Mouse (Mus musculus) stomach, postnatal 0 days (tissue): ENCODE measurements around the gene Kif12. TPM values are rescaled to one million over a fixed set of nuclear protein-coding genes. Genes with fewer than 3 reads are reported as not detected.
A peak's percentile ranks its signal among the peaks of the same experiment; 100 is the strongest.

Experiments used
- ATAC-seq: fragments of 200-750 bp; cut with Nextera tagmentation; 2 replicates; pipeline ENCODE4 v1.8.0; 2017; ENCODE audit not compliant: low FRiP score, low TSS enrichment
- DNase-seq: peaks from one replicate; pipeline ENCODE4 v3.0.0-alpha.2; 2016; ENCODE audit warnings: low spot score
- H3K27ac ChIP-seq: fragments of 300-500 bp; sonication (generic); replicated peaks from 2 replicates; pipeline ENCODE4 v1.5.1; 2014; ENCODE audit warnings: mild to moderate bottlenecking, control low read depth
- H3K27me3 ChIP-seq: fragments of 300-500 bp; sonication (generic); 2 replicates; pipeline ENCODE4 v1.6.1; 2014; ENCODE audit warnings: low read length; ENCODE audit not compliant: control insufficient read depth, insufficient read depth
- H3K36me3 ChIP-seq: fragments of 300-500 bp; sonication (generic); 2 replicates; pipeline ENCODE4 v1.6.1; 2014; ENCODE audit warnings: low read length, mixed read lengths; ENCODE audit not compliant: control insufficient read depth, insufficient read depth
- H3K4me1 ChIP-seq: fragments of 300-500 bp; sonication (generic); replicated peaks from 2 replicates; pipeline ENCODE4 v1.6.1; 2014; ENCODE audit warnings: antibody characterized with exemption; ENCODE audit not compliant: control insufficient read depth, insufficient read depth
- H3K4me2 ChIP-seq: fragments of 300-500 bp; sonication (generic); replicated peaks from 2 replicates; pipeline ENCODE4 v1.6.1; 2014; ENCODE audit warnings: low read depth, mild to moderate bottlenecking, control low read depth, moderate library complexity
- H3K4me3 ChIP-seq: fragments of 300-500 bp; sonication (generic); 2 replicates; pipeline ENCODE4 v1.5.1; 2014; ENCODE audit warnings: low read depth, low read length, control low read depth
- H3K9ac ChIP-seq: fragments of 300-500 bp; sonication (generic); 2 replicates; pipeline ENCODE4 v1.6.1; 2014; ENCODE audit warnings: mild to moderate bottlenecking, low read length, control low read depth, mixed read lengths
- H3K9me3 ChIP-seq: fragments of 300-500 bp; sonication (generic); 2 replicates; pipeline ENCODE4 v1.6.1; 2016; ENCODE audit warnings: low read length; ENCODE audit not compliant: control insufficient read depth
- CTCF ChIP-seq: IDR thresholded peaks from 2 replicates; pipeline ENCODE4 v1.5.1; 2016; ENCODE audit warnings: antibody characterized with exemption, low read depth, mild to moderate bottlenecking, moderate library complexity
- EP300 ChIP-seq: optimal IDR thresholded peaks from 2 replicates; pipeline ENCODE3; 2016; ENCODE audit warnings: antibody characterized with exemption
- WGBS: fragments of 180-500 bp; shearing (Covaris S2); extraction: QIAGEN DNeasy Blood & Tissue Kit; methylation state at CpG from one replicate; pipeline ENCODE4 v1.1.7; 2014; 5-methylcytosine and 5-hydroxymethylcytosine counted together
- polyA plus RNA-seq: library from polyadenylated mRNA; unstranded; fragments of >200 nt; fragmentation: Nextera tagmentation; extraction: Ambion mirVana; gene quantifications from 2 replicates; pipeline ENCODE4 v1.2.1, GENCODE M21; 2015

Gene Kif12
- polyA plus RNA-seq, 1 experiment from 2014 or later: 4.0 TPM

DNA sequence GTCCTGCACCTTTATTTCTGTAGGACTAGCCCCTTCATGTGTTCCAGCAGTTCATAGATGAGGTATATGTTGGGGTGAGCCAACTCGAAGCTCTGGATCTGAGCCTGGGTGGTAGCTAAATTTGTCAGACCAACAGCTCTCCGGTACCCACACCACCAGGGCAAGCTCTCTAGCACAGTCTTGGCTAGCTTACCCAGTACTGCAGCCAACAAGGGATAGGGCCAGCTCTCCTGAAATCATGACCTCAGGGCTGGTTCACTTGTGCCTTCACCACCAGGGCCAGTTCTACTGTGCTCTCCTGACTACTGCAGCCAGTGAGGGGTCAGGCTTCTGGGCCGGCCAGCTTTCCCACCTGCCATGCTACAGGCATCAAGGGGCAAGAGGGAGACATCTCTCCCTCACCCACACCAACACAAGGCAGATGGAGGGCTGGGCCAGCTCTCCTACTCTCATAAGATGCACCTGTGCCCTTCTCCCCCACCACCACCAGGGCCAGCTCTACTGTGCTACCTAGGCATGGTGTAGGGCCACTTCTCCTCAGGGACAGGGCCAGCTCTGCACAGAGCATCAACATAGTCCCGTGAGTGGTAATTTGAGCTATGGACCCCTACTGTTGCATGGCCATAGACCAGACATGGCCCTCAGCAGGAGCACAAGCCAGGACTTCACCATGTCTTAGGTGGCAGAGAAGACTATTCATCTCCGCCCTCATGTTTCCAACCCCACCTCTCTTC is 41.9 kb downstream of the Kif12 start:
- peak; percentile 32; the same call in 1 of the 2 replicates for ATAC-seq
- WGBS: 87% methylated on average over 5 of the region's 5 CpGs
- Histone ChIP-seq H3K4me2 (no peak overlapping the region), H3K4me1 (no peaks in the 10 kb centered on the region), H3K27me3 (no peaks in the 10 kb centered on the region), H3K4me3 (no peak overlapping the region), H3K9me3 (no peaks in the 10 kb centered on the region), H3K9ac (no peak overlapping the region), H3K36me3 (peaks cover 9% of the 10 kb centered on the region; the same call in 1 of the 2 replicates), H3K27ac (no peak overlapping the region)
- TF ChIP-seq EP300 (no peak), CTCF (no peak)
- DNase-seq: no peak

DNA sequence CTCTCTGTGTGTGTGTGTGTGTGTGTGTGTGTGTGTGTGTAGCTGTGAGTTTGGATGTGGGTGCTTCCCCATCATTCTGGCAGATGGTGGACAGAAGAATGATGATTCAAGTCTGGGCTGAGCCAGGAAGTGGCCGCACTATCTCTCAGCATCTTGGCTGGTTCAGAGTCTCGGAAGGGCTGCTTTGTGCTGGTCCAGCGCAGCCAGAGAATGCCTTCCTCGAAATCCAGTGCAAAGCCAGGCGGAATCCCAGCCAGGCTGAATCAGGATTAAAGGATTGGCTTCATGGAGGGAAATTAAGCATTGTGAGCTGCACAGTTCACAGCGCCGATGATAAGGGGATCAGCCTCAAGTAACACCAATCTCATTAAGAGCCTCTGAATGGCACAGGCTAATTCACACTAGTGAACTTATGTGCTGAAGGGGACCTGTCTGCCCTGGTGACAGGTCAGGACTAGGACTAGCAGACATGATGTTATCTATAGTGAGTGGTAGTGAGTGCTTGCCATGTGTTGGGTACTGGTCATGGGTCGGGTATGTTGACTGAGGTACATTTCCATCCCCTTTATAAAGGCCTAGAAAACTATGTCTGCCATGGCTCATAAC is 47.0 kb downstream of the Kif12 start:
- H3K4me1 ChIP-seq: no peaks in the 10 kb centered on the region
- WGBS: 69% methylated on average over 8 of the region's 8 CpGs
- peaks cover 6% of the 10 kb centered on the region; the same call in 1 of the 2 replicates for H3K36me3 ChIP-seq
- ATAC-seq (no peak), DNase-seq (no peak)
- H3K27me3 ChIP-seq: no peaks in the 10 kb centered on the region
- no peaks in the 10 kb centered on the region for H3K9me3 ChIP-seq
- H3K4me2 ChIP-seq: no peak overlapping the region
- no peak overlapping the region for H3K4me3 ChIP-seq
- TF ChIP-seq EP300 (no peak), CTCF (no peak)
- H3K27ac ChIP-seq: no peak overlapping the region
- H3K9ac ChIP-seq: no peak overlapping the region

DNA sequence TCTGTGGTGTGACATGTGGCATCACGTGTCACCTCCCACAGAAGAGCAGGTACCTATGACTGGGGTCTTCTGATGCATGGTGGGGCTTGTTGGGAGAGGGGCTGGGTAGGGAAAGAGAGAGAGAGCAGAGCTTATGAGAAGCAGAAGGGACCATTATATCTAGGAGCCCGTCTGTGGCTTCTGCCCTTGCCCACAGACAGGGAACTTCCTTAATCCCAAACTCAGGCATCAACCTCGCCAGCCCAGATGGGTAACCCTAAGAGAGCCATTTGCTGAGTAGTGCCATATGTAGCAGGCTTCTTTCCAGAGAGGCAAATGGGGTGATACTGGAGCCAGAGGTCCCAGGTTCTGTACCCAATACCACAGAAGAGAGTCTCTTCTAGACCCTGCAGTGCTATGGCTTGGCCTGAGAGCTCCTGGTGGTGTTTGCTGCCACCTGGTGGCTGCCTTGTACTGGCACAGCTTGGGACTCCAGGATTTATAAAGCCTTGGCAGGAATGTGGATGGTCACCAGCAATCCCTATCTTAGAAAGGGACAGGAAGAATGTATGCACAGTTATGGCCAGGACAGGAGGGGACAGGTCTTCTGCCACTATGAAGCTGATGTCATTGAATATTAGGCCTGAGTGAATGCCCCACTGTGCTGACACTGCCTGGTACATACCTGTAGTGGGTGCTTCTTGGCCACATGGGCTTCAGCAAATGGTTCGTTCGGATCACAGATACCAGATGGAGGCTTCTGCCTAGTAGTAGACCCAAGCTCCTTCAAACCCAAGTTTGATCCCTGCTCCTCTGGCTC is 53.1 kb downstream of the Kif12 start:
- peaks cover 4% of the 10 kb centered on the region; the same call in 1 of the 2 replicates for H3K36me3 ChIP-seq
- H3K4me3 ChIP-seq: no peak overlapping the region
- H3K4me1 ChIP-seq: no peaks in the 10 kb centered on the region
- DNase-seq (peak; percentile 85), ATAC-seq (peak; percentile 81)
- 83% methylated on average over 5 of the region's 5 CpGs for whole genome bisulfite sequencing
- H3K9ac ChIP-seq: no peak overlapping the region
- H3K9me3 ChIP-seq: no peaks in the 10 kb centered on the region
- H3K4me2 ChIP-seq: no peak overlapping the region
- H3K27me3 ChIP-seq: no peaks in the 10 kb centered on the region
- TF ChIP-seq EP300 (no peak), CTCF (peak; percentile 99)
- no peak overlapping the region for H3K27ac ChIP-seq

Other genes starting within 250 kb of the Kif12 start
- gene Zfp618, start 206.6 kb downstream of the Kif12 start, polyA plus RNA-seq: 5.8 and 6.7 TPM in 2 replicates
- 8.2 and 10.6 TPM in 2 replicates for gene Ambp, start 17.3 kb downstream of the Kif12 start, polyA plus RNA-seq
- 5.3 and 6.2 TPM in 2 replicates for gene Col27a1, start 41.9 kb upstream of the Kif12 start, polyA plus RNA-seq
- gene Orm1, start 172.4 kb upstream of the Kif12 start, polyA plus RNA-seq: 16.3 and 17.4 TPM in 2 replicates
- gene Orm3, start 184.0 kb upstream of the Kif12 start, polyA plus RNA-seq: not detected in 2 replicates
- gene Orm2, start 190.3 kb upstream of the Kif12 start, polyA plus RNA-seq: not detected in 2 replicates
- 2.0 and 2.2 TPM in 2 replicates for gene Akna, start 231.2 kb upstream of the Kif12 start, polyA plus RNA-seq